In genomic region chr17:43534362-43535222, GRCm38 (mm10) we compare ENCODE assay signal across 8 mouse cellular contexts. TPM values are rescaled to one million over a fixed set of nuclear protein-coding genes. Genes with fewer than 3 reads are reported as not detected.
DNase-seq lines count a peak whose midpoint lies in the region; ATAC-seq and TF ChIP-seq lines count a peak whose summit lies in the region.

No protein-coding gene starts in this region.

- 0 out of 2 replicates have a peak, but pooled peaks cover 3% of the 10 kb centered on the region for H3K4me1 ChIP-seq in hindbrain, postnatal 0 days (ENCODE audit: insufficient read depth, low read length)
- no peaks in the 10 kb centered on the region for H3K4me1 ChIP-seq in limb, embryonic 11.5 days (ENCODE audit: control insufficient read depth, insufficient read depth, low read length)
- peaks cover 5% of the 10 kb centered on the region for H3K4me1 ChIP-seq in midbrain, embryonic 11.5 days (ENCODE audit: control insufficient read depth, insufficient read depth, low read length)

- intact Hi-C loops in gastrocnemius, postnatal 36 days (cut with DNase I): no loop called here

- peak; percentile 80 for ATAC-seq in common myeloid progenitor, adult 5-6 weeks (replicated peaks; ENCODE audit: low read depth, poor library complexity, severe bottlenecking)
- ATAC-seq in hindbrain, postnatal 0 days: peak; percentile 95
- ATAC-seq in limb, embryonic 11.5 days (ENCODE audit: insufficient number of reproducible peaks, low FRiP score, low TSS enrichment, low read depth): peak; percentile 88
- ATAC-seq in midbrain, embryonic 11.5 days (ENCODE audit: low FRiP score): peak; percentile 91
- ATAC-seq in monocyte, adult 5-6 weeks (replicated peaks; ENCODE audit: insufficient number of reproducible peaks, low FRiP score, low TSS enrichment, poor library complexity, severe bottlenecking): no peak

- peak; percentile 47; the same call in 1 of the 2 replicates for TF ChIP-seq CTCF in hindbrain, postnatal 0 days (IDR thresholded peaks at IDR 0.05; ENCODE audit: low read depth)

- H3K27me3 ChIP-seq in hindbrain, postnatal 0 days (ENCODE audit: insufficient read depth, low read length): no peaks in the 10 kb centered on the region
- H3K27me3 ChIP-seq in limb, embryonic 11.5 days (ENCODE audit: control insufficient read depth, insufficient read depth, low read length): no peaks in the 10 kb centered on the region
- H3K27me3 ChIP-seq in midbrain, embryonic 11.5 days (ENCODE audit: control insufficient read depth, insufficient read depth, low read length): no peaks in the 10 kb centered on the region

- WGBS in hindbrain, postnatal 0 days: 6% methylated on average over 23 of the region's 23 CpGs
- 21% methylated on average over 23 of the region's 23 CpGs for WGBS in limb, embryonic 11.5 days
- 8% methylated on average over 23 of the region's 23 CpGs for WGBS in midbrain, embryonic 11.5 days

- 0 out of 2 replicates have a peak overlapping the region, but pooled peaks have one; percentile 14 for H3K4me3 ChIP-seq in hindbrain, postnatal 0 days (ENCODE audit: low read length)
- no peak overlapping the region for H3K4me3 ChIP-seq in limb, embryonic 11.5 days (ENCODE audit: low read depth, low read length)
- H3K4me3 ChIP-seq in midbrain, embryonic 11.5 days (ENCODE audit: low read depth, low read length): no peak overlapping the region

- H3K36me3 ChIP-seq in hindbrain, postnatal 0 days (ENCODE audit: insufficient read depth, low read length): no peaks in the 10 kb centered on the region
- no peaks in the 10 kb centered on the region for H3K36me3 ChIP-seq in limb, embryonic 11.5 days (ENCODE audit: control insufficient read depth, insufficient read depth, low read length)
- no peaks in the 10 kb centered on the region for H3K36me3 ChIP-seq in midbrain, embryonic 11.5 days (ENCODE audit: control insufficient read depth, insufficient read depth, low read length)

- peak overlapping the region; percentile 62 for H3K27ac ChIP-seq in hindbrain, postnatal 0 days
- no peak overlapping the region for H3K27ac ChIP-seq in limb, embryonic 11.5 days (replicated peaks; ENCODE audit: low read depth, low read length)
- H3K27ac ChIP-seq in midbrain, embryonic 11.5 days (ENCODE audit: low read depth, low read length): no peak overlapping the region

- no peak overlapping the region for H3K9ac ChIP-seq in hindbrain, postnatal 0 days (replicated peaks; ENCODE audit: low read length)
- H3K9ac ChIP-seq in limb, embryonic 11.5 days (ENCODE audit: low read length): no peak overlapping the region
- H3K9ac ChIP-seq in midbrain, embryonic 11.5 days (ENCODE audit: low read length): no peak overlapping the region

- peak; percentile 92 for DNase-seq in ZHBTc4 (ENCODE audit: low read depth, low spot score)
- peak; percentile 20 to 36 for DNase-seq in gastrocnemius, postnatal 36 days
- peak; percentile 85 for DNase-seq in hindbrain, postnatal 0 days (ENCODE audit: low spot score)
- DNase-seq in limb, embryonic 11.5 days (ENCODE audit: low spot score): peak; percentile 79
- DNase-seq in midbrain, embryonic 11.5 days (ENCODE audit: low spot score, missing footprints): peak; percentile 94
- peak; percentile 39 for DNase-seq in skeletal muscle tissue, adult 2 months (ENCODE audit: low read depth, low spot score)

- H3K4me2 ChIP-seq in hindbrain, postnatal 0 days (ENCODE audit: low read depth, low read length): peak overlapping the region; percentile 35
- peak overlapping the region; percentile 27 for H3K4me2 ChIP-seq in limb, embryonic 11.5 days (ENCODE audit: low read depth, severe bottlenecking)
- H3K4me2 ChIP-seq in midbrain, embryonic 11.5 days: peak overlapping the region; percentile 32

- H3K9me3 ChIP-seq in hindbrain, postnatal 0 days (ENCODE audit: low read length): no peaks in the 10 kb centered on the region
- H3K9me3 ChIP-seq in limb, embryonic 11.5 days (ENCODE audit: control insufficient read depth, low read length): no peaks in the 10 kb centered on the region
- H3K9me3 ChIP-seq in midbrain, embryonic 11.5 days (ENCODE audit: control insufficient read depth, low read length): no peaks in the 10 kb centered on the region

RNA-seq across cellular contexts. Expression of gene Ankrd66, which starts 8.8 kb away (rescaled TPM):
- total RNA-seq in common myeloid progenitor, adult 5-6 weeks (2017): not detected in 2 replicates
- total RNA-seq in gastrocnemius, postnatal 36 days (2021): not detected
- 0.10 TPM in 1 of 2 replicates, not detected in the other for total RNA-seq in hindbrain, postnatal 0 days (2014; rRNA removed)
- 1.2 and 1.9 TPM in 2 replicates for polyA plus RNA-seq in hindbrain, postnatal 0 days (2015; fragmentation: Nextera tagmentation; extraction: Ambion mirVana)
- polyA plus RNA-seq in limb, embryonic 11.5 days (2014; fragmentation: Nextera tagmentation; extraction: Ambion mirVana): 0.14 TPM in 1 of 2 replicates, not detected in the other
- polyA plus RNA-seq in midbrain, embryonic 11.5 days (2014; fragmentation: Nextera tagmentation; extraction: Ambion mirVana): 0.16 and 0.25 TPM in 2 replicates
- 0.87 to 2.3 TPM in 2 of 3 replicates, not detected in the other for total RNA-seq in monocyte, adult 5-6 weeks (2017)

RNA-seq across cellular contexts. Expression of gene Mep1a, which starts 32.0 kb away (rescaled TPM):
- not detected in 2 replicates for total RNA-seq in common myeloid progenitor, adult 5-6 weeks (2017)
- total RNA-seq in gastrocnemius, postnatal 36 days (2021): not detected
- 0.43 TPM in 1 of 2 replicates, not detected in the other for total RNA-seq in hindbrain, postnatal 0 days (2014; rRNA removed)
- 0.13 and 0.15 TPM in 2 replicates for polyA plus RNA-seq in hindbrain, postnatal 0 days (2015; fragmentation: Nextera tagmentation; extraction: Ambion mirVana)
- polyA plus RNA-seq in limb, embryonic 11.5 days (2014; fragmentation: Nextera tagmentation; extraction: Ambion mirVana): not detected in 2 replicates
- polyA plus RNA-seq in midbrain, embryonic 11.5 days (2014; fragmentation: Nextera tagmentation; extraction: Ambion mirVana): 0.14 TPM in 1 of 2 replicates, not detected in the other
- total RNA-seq in monocyte, adult 5-6 weeks (2017): not detected in 3 replicates

RNA-seq across cellular contexts. Expression of gene Pla2g7, which starts 33.3 kb away (rescaled TPM):
- total RNA-seq in common myeloid progenitor, adult 5-6 weeks (2017): 0.46 TPM in 1 of 2 replicates, not detected in the other
- total RNA-seq in gastrocnemius, postnatal 36 days (2021): 10 to 100 TPM; 13.8 to 15.9 TPM
- total RNA-seq in hindbrain, postnatal 0 days (2014; rRNA removed): 114 and 115 TPM in 2 replicates
- polyA plus RNA-seq in hindbrain, postnatal 0 days (2015; fragmentation: Nextera tagmentation; extraction: Ambion mirVana): 313 and 342 TPM in 2 replicates
- 3.0 and 3.5 TPM in 2 replicates for polyA plus RNA-seq in limb, embryonic 11.5 days (2014; fragmentation: Nextera tagmentation; extraction: Ambion mirVana)
- 3.7 and 4.0 TPM in 2 replicates for polyA plus RNA-seq in midbrain, embryonic 11.5 days (2014; fragmentation: Nextera tagmentation; extraction: Ambion mirVana)
- total RNA-seq in monocyte, adult 5-6 weeks (2017): 148 to 346 TPM (median 288 TPM) in 3 replicates

Comparison
In these comparisons a context has a peak if more than half of its experiments do, and no peak if none do; other contexts are left out.
1. DNase-seq: peak in every context shown above with its lines; median percentile 94 in midbrain, embryonic 11.5 days; 92 in ZHBTc4; 85 in hindbrain, postnatal 0 days; 79 in limb, embryonic 11.5 days; 39 in skeletal muscle tissue, adult 2 months; 28 in gastrocnemius, postnatal 36 days.
2. RNA of gene Pla2g7, which starts 33.3 kb away (total RNA-seq): 148 to 346 TPM in monocyte, adult 5-6 weeks, 114 to 115 TPM in hindbrain, postnatal 0 days and 13.8 to 15.9 TPM in gastrocnemius, postnatal 36 days; 0.46 TPM in common myeloid progenitor, adult 5-6 weeks; every median in the first group is over 10 times any median in the second.
3. Peak in every context shown above with its lines, with median percentiles within 50 percentile points of each other: H3K4me2 ChIP-seq.